Mouse (Mus musculus) thymus, adult 18-20 months (tissue): ENCODE results near the gene Akap14.
"Not testable (repeated sequence)": the region's sequence is repeated elsewhere in the genome, so short reads cannot be mapped to it uniquely, and the experiment has no call there.

Experiments
- DNase-seq, 2 experiments: peaks; one replicate each; pipeline ENCODE4 v3.0.0; 2022; ENCODE audit warnings: mixed read lengths in 2 of 2

The Akap14 gene

GRCm38 (mm10) chrX:37168742-37169141 is at the start of gene Akap14:
Akap14 (minus strand) TSS chrX:37168842.
- DNase-seq, result no peak

- no peak for DNase-seq
Observed at GRCm38 (mm10) chrX:37210941-37211340, 42.3 kb upstream of the Akap14 start, which contains the start of gene Gm9. Gm9 (minus strand) TSS chrX:37211041.

- no peak for DNase-seq
Observed at GRCm38 (mm10) chrX:37198676-37199075, 30.0 kb upstream of the Akap14 start.

- no peak for DNase-seq
Observed at GRCm38 (mm10) chrX:37191744-37192379, 23.2 kb upstream of the Akap14 start.

GRCm38 (mm10) chrX:37191105-37191743 is 22.6 kb upstream of the Akap14 start, which contains the start of the genes Ndufa1 and Rnf113a1:
Ndufa1 (minus strand) TSS chrX:37191163.
Rnf113a1 (plus strand) TSS chrX:37191245.
- peak; percentile 67 to 77 for DNase-seq

GRCm38 (mm10) chrX:37190755-37191104 is 22.1 kb upstream of the Akap14 start:
- no peak for DNase-seq

- DNase-seq, result not testable (repeated sequence)
Observed at GRCm38 (mm10) chrX:37184401-37184800, 15.8 kb upstream of the Akap14 start.

- DNase-seq, result peak in 1 of 2 experiments; percentile 12
Observed at GRCm38 (mm10) chrX:37167085-37167484, 1.6 kb downstream of the Akap14 start.

- no peak for DNase-seq
Observed at GRCm38 (mm10) chrX:37163115-37163514, 5.5 kb downstream of the Akap14 start.

- no peak for DNase-seq
Observed at GRCm38 (mm10) chrX:37161169-37161568, 7.5 kb downstream of the Akap14 start.

GRCm38 (mm10) chrX:37157839-37158238 is 10.8 kb downstream of the Akap14 start:
- DNase-seq, result no peak

GRCm38 (mm10) chrX:37144954-37145353 is 23.7 kb downstream of the Akap14 start:
- DNase-seq, result no peak

- not testable (repeated sequence) for DNase-seq
Observed at GRCm38 (mm10) chrX:37144498-37144897, 24.1 kb downstream of the Akap14 start.

- DNase-seq, result no peak
Observed at GRCm38 (mm10) chrX:37141732-37142131, 26.9 kb downstream of the Akap14 start.

GRCm38 (mm10) chrX:37126671-37127358 is 41.8 kb downstream of the Akap14 start, which contains the start of gene Nkap:
Nkap (plus strand) TSS chrX:37126795.
- peak; percentile 21 to 53 for DNase-seq

- DNase-seq, result no peak
Observed at GRCm38 (mm10) chrX:37125511-37125910, 43.1 kb downstream of the Akap14 start.

- DNase-seq, result no peak
Observed at GRCm38 (mm10) chrX:37120212-37120611, 48.4 kb downstream of the Akap14 start.

GRCm38 (mm10) chrX:37119585-37119984 is 49.1 kb downstream of the Akap14 start:
- DNase-seq, result no peak

GRCm38 (mm10) chrX:37117085-37117484 is 51.6 kb downstream of the Akap14 start:
- no peak for DNase-seq

- DNase-seq, result no peak
Observed at GRCm38 (mm10) chrX:37110881-37111193, 57.8 kb downstream of the Akap14 start.

- DNase-seq, result peak; percentile 89 to 95
Observed at GRCm38 (mm10) chrX:37110193-37110880, 58.3 kb downstream of the Akap14 start, which contains the start of gene Upf3b. Upf3b (minus strand) TSS chrX:37110322.

- DNase-seq, result no peak
Observed at GRCm38 (mm10) chrX:37109526-37110192, 59.0 kb downstream of the Akap14 start.

- DNase-seq, result no peak
Observed at GRCm38 (mm10) chrX:37103826-37104225, 64.8 kb downstream of the Akap14 start.
